Mouse (Mus musculus) skeletal muscle tissue, adult 2 months (tissue): Measurements from ENCODE around the gene Unc50.

Experiments
- DNase-seq: peaks from one replicate; pipeline ENCODE4 v3.0.0-alpha.2; 2012; ENCODE audit warnings: low read depth, low spot score

Unc50 gene

DNA sequence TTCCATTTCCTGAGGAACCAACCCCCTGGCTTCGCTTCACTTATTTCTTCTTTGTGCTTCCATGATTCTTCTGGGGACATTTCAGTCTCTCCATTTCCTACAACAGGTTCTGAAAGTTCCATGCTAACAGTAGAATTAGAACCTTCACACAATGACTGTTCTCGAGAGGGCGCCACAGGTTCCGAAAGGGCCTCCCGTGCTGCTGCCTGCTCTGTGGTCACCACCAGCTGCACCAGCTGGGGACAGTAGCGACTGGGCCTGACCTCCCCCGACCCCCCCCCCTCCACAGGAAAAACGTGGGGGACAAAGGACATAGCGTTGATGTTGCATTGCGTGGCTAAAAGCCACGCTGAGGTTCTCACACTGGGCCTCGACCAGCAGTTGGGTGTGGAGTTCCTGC is 58.6 kb downstream of the Unc50 start:
- DNase-seq: no peak
